Mouse (Mus musculus) erythroblast, adult 5-6 weeks (primary cell): Measurements from ENCODE around the gene Gm10964. TPM values are rescaled to one million over a fixed set of nuclear protein-coding genes. Genes with fewer than 3 reads are reported as not detected.
A peak's percentile ranks its signal among the peaks of the same experiment; 100 is the strongest.

Source experiments
- ATAC-seq: replicated peaks from 2 replicates; pipeline ENCODE4 v1.8.0; 2016; ENCODE audit warnings: moderate number of reproducible peaks, mild to moderate bottlenecking, moderate TSS enrichment, inconsistent platforms; ENCODE audit not compliant: poor library complexity, low FRiP score, severe bottlenecking
- total RNA-seq, 2 experiments: library from RNA; stranded (forward) in 1 of 2; stranded (reverse) in 1 of 2; fragments of 150-400 nt in 1 of 2; fragments of 200-764, 138-1000 nt in 1 of 2; gene quantifications; 2 replicates each; pipeline versions ENCODE4 v1.2.3 to v1.2.4; 2015 to 2017; ENCODE audit warnings: low replicate concordance in 2 of 2

Gm10964 gene
- total RNA-seq, 2 experiments from 2014 or later = not detected

GRCm38 (mm10) chr3:103733799-103734695 lies 5.1 kb upstream of the Gm10964 start:
- ATAC-seq = no peak

- no peak for ATAC-seq
Observed at GRCm38 (mm10) chr3:103734696-103735519, 4.3 kb upstream of the Gm10964 start.

DNA sequence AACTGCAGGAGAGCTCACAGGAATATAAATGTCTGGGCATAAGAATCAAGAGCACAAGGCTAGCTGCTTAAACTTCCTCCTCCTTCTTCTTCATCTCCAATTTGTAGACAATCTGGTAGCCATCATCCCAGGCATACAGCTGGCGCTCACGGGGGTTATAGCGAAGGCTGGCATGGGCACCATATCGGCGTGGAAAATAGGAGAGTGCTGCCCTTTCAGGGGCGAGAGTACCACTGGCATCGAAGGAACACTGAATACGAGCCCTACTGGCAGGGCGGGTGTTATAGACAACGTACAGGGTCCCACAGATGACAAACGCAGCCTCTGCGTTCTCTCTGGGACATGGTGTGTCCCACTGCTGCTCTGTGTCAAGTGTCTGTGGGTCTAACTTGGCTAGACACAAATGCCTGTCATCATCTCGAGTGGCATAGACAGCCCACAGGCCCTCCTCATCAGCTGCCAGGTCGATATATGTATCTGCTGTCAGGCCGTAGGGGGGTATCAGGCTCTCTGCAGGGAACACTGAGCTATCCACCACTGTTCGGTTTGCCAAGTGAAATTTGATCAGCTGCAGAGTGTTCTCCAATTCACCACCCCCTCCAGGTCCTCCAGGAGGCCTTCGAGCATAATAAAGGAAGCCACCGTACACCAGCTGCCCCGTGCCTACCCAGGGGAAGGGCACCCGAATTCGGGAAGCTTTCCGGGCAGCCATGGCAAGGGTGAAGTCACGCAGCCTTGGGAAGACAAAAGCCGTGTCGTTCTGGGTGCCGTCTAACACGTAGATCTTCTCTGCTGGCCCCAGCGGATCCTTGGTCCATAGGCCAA lies 3.2 kb upstream of the Gm10964 start:
- ATAC-seq = no peak

GRCm38 (mm10) chr3:103737061-103737754 lies 2.0 kb upstream of the Gm10964 start:
- ATAC-seq = no peak

- ATAC-seq = peak; percentile 50
Observed at GRCm38 (mm10) chr3:103737778-103738571, 1.2 kb upstream of the Gm10964 start, which contains the start of gene Olfml3. Gene Olfml3, minus strand, starts transcription at chr3:103738001.

DNA sequence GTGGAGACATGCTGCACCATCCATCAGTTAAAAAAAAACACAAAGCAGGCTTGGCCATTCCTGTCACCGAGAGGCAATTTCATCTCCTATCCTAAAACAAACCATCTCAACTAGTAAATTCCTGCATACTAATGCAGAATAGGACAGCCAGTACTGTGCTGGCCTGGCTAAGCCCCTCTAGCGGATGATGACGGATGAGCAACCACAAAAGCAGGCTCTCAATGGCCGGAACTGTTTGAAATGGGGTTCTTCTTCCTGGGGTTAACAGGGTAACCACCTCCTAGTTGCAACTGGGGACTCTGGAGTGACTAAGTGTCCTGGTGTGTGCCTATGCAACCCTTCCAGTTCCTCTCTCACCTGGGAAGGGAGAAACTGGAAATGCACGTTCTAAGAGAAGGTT lies 1.2 kb downstream of the Gm10964 start:
- ATAC-seq = no peak

GRCm38 (mm10) chr3:103743208-103743607 lies 4.0 kb downstream of the Gm10964 start:
- ATAC-seq = no peak

DNA sequence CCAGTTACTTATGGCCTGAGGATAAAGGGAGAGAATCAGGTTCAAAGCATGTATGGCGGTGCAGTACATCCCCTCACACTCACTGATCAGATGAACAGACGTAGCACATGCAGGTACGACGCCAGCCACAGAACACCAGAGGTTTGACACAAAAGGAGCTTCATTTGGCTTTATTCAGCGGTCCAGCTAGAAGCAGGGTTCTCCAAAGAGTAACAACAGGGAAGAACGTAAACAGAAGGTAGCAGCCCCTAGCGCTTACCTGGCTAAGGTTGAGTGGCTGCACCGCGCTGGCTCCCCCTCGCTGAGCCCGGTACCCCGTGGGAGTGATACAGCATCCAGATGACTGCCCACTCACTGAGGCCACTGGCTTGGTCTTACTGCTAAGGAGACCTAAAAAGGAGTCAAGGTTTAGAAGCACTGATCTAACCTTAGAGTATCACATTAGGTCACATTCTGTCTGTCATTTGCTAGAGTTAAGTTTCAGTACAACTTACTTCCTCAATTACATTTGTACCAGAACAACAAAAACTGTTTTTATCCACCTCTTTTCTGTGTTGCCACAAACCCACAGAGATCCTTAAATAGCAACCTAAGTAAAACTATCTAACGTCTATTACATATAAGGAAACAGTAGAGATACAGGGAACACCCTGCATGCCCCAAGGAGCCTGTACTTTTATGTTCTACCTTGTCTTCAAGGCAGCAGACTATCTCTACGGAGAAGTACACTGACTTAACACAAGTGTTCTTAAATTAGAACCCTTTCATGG lies 6.0 kb downstream of the Gm10964 start:
- ATAC-seq = no peak

GRCm38 (mm10) chr3:103746711-103747110 lies 7.5 kb downstream of the Gm10964 start:
- ATAC-seq = no peak

- no peak for ATAC-seq
Observed at GRCm38 (mm10) chr3:103751558-103751957, 12.4 kb downstream of the Gm10964 start.

GRCm38 (mm10) chr3:103755351-103755750 lies 16.2 kb downstream of the Gm10964 start:
- ATAC-seq = no peak

GRCm38 (mm10) chr3:103756920-103757319 lies 17.8 kb downstream of the Gm10964 start:
- no peak for ATAC-seq

DNA sequence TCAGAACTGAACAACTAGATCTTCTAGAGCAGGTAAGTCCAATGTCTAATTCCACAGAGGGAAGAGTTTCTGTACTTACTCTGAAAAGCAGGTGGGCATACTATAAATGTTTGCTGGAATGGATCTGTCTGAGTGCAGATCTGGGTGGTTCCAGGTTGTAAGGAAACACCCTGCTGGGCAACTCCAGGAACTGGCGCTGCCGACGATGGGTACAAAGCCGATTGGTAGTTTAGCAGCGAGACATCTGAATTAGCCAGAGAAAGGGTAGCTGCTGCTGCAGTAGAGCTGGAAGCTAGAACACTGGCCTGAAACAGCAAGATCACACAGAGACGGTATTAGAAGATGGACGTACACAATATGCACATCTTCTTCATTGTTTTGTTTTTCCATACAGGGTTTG lies 19.3 kb downstream of the Gm10964 start:
- no peak for ATAC-seq

DNA sequence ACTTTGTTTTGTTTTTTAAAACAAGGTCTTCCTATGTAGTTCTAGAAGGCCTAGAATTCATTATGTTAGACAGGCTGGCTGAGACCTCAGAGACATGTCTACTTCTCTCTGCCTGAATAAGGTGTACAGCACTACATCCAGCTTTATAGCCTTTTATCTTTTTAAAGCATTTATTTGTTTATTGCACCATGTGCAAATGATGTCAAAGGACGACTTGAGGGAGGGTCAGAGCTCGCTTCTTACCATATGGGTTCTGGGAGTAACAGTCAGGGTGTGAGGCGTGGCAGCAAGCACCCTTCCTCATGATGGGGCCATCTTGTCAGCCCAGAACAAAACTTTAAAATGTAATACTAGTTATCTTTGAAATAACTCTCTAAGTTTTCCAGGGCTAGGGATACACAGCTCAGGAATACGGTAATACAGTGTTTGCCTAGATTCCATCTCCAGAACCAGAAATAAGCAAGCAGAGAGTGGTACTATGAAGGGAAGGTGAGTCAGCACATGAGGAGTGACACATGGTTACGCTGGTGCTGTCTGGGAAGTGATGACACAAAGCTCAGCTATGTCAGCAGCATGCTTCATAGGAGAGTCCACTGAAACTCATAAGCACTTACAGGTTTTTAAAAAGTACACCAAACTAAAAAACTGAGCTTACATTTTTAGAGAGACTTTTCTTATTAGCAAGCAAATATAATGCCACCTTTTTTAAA lies 20.2 kb downstream of the Gm10964 start:
- no peak for ATAC-seq

DNA sequence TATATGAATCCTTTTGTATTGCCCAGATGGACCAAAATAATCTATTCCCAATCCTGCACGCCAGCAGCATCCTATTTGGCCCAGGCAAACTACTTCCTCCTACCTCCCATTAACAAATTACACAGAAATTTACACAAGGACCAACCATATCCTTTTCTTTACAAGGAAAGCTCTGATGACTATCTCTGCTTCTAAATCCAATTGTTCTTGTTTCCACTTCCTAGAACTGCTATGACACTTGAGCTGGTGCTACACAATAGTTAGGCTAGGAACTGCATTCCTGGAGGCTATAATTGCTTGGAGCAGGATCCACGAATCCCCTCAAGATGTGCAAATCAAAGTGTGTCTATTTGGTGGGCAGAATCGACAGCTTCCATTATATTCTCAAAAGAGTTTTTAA lies 27.6 kb downstream of the Gm10964 start:
- ATAC-seq = no peak

DNA sequence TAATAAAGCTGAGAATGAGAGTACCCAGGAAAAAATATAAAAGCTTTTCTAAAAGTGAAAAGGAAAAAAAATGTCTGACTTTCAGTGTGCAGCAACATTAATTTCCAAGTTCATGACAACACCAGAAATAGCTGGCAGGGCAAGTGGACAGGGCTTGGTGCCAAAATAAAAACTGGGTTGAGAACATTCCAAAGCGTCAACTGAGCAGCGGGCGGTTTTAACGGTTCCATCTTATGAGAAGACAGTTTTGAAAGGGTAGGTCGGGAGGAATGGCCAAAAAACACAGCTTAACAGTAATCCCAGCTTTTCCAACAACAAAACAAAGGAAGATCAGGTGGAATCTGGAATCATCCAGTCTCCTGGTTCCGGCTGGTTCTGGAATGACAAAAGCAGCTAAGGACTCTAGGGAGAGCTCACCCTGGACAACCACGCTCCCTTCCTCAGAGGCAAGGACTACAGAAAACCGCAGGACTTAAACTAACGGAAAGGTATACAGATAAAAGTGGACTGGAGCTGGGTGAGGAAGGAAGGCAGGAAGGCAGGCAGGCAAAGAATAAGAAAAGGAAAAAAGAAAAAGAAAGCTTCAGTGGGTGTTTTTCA lies 32.5 kb downstream of the Gm10964 start:
- no peak for ATAC-seq

- no peak for ATAC-seq
Observed at GRCm38 (mm10) chr3:103772846-103773245, 33.7 kb downstream of the Gm10964 start.
